Comparison of ENCODE assay signal across 8 mouse cellular contexts in the genomic region with DNA sequence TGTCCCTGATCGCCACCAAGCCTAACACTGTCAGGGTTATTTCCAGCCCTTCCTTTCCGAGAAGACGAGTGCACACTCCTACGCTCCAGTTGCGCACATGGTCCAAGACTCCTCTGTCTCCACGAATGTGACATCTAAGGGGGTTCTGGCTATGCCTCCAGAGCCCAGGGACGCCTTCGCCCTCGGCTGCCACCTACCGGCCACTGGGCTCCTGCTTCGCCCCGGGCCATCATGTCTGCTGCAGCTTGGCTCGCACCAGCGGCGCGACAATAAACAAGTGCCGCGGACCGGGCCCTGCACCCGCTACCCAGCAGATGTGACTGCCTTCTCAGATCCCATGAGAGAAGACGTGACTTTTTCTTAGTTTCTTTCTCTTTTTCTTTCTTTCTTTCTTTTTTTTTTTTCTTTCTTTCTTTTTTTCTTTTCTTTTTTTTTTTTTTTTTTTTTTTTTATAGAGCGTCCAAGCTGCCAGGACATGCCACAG. TPM values are rescaled to one million over a fixed set of nuclear protein-coding genes. Genes with fewer than 3 reads are reported as not detected.
A peak's percentile ranks its signal among the peaks of the same experiment; 100 is the strongest.
DNase-seq lines count a peak whose midpoint lies in the region; ATAC-seq and TF ChIP-seq lines count a peak whose summit lies in the region.

A gene (plus strand): TSS at position 434 of the 484 bp plus-strand sequence.

- peak; percentile 66 for ATAC-seq in hindbrain, embryonic 14.5 days (ENCODE audit: low FRiP score)
- ATAC-seq in lung, embryonic 15.5 days (ENCODE audit: borderline replicate concordance, extremely low read depth, low FRiP score, low TSS enrichment) = peak; percentile 77

- peaks cover 7% of the 10 kb centered on the region; the same call in 1 of the 2 replicates for H3K36me3 ChIP-seq in hindbrain, embryonic 14.5 days (replicated peaks; ENCODE audit: control insufficient read depth, insufficient read depth)
- H3K36me3 ChIP-seq in lung, embryonic 15.5 days = no peaks in the 10 kb centered on the region

- peak; percentile 64 for TF ChIP-seq POLR2A in cortical plate, adult 2 months (IDR thresholded peaks at IDR 0.05; ENCODE audit: extremely low read depth, insufficient read depth, low read length)

- H3K4me3 ChIP-seq in cortical plate, adult 2 months (ENCODE audit: insufficient read depth, low read length) = peak within 1 kb of the TSS; percentile 96
- peak within 1 kb of the TSS; percentile 80 for H3K4me3 ChIP-seq in gastrocnemius, adult 2 months
- H3K4me3 ChIP-seq in hindbrain, embryonic 14.5 days (replicated peaks; ENCODE audit: low read length) = peak within 1 kb of the TSS; percentile 95
- H3K4me3 ChIP-seq in lung, embryonic 15.5 days = peak within 1 kb of the TSS; percentile 55

- under 1% methylated on average over 22 of the region's 22 CpGs for WGBS in hindbrain, embryonic 14.5 days
- under 1% methylated on average over 22 of the region's 22 CpGs for WGBS in lung, embryonic 15.5 days

- H3K9ac ChIP-seq in hindbrain, embryonic 14.5 days = peak within 1 kb of the TSS; percentile 99
- peak within 1 kb of the TSS; percentile 31; the same call in 1 of the 2 replicates for H3K9ac ChIP-seq in lung, embryonic 15.5 days

- H3K4me2 ChIP-seq in hindbrain, embryonic 14.5 days (replicated peaks) = peak within 1 kb of the TSS; percentile 63
- peak within 1 kb of the TSS; percentile 99 for H3K4me2 ChIP-seq in lung, embryonic 15.5 days

- H3K4me1 ChIP-seq in cortical plate, adult 2 months (ENCODE audit: control insufficient read depth, insufficient read depth, low read length) = no peaks in the 10 kb centered on the region
- peaks cover 8% of the 10 kb centered on the region; the same call in 1 of the 2 replicates for H3K4me1 ChIP-seq in hindbrain, embryonic 14.5 days (replicated peaks; ENCODE audit: control insufficient read depth, insufficient read depth, low read length)
- peaks cover 27% of the 10 kb centered on the region; the same call in 1 of the 2 replicates for H3K4me1 ChIP-seq in lung, embryonic 15.5 days

- H3K9me3 ChIP-seq in hindbrain, embryonic 14.5 days (ENCODE audit: control insufficient read depth, low read length) = no peaks in the 10 kb centered on the region
- no peaks in the 10 kb centered on the region for H3K9me3 ChIP-seq in lung, embryonic 15.5 days

- H3K27ac ChIP-seq in cortical plate, adult 2 months (ENCODE audit: insufficient read depth, low read length) = peak within 1 kb of the TSS; percentile 97
- H3K27ac ChIP-seq in gastrocnemius, adult 2 months = no peak within 1 kb of the TSS
- H3K27ac ChIP-seq in hindbrain, embryonic 14.5 days = peak within 1 kb of the TSS; percentile 98
- no peak within 1 kb of the TSS for H3K27ac ChIP-seq in lung, embryonic 15.5 days

- peak; percentile 67 for TF ChIP-seq CTCF in cortical plate, adult 2 months (IDR thresholded peaks at IDR 0.05; ENCODE audit: extremely low read depth, insufficient read depth, low read length)
- TF ChIP-seq CTCF in gastrocnemius, adult 2 months (IDR thresholded peaks at IDR 0.05) = peak; percentile 89

- intact Hi-C loops in gastrocnemius, adult 2 months (cut with DNase I) = no loop called here

- H3K27me3 ChIP-seq in hindbrain, embryonic 14.5 days (ENCODE audit: control insufficient read depth, insufficient read depth, low read length) = no peaks in the 10 kb centered on the region
- H3K27me3 ChIP-seq in lung, embryonic 15.5 days = peaks cover 56% of the 10 kb centered on the region

- peak; percentile 92 for DNase-seq in adrenal gland, postnatal 10 days
- DNase-seq in gastrocnemius, adult 2 months = peak; percentile 86
- DNase-seq in hindbrain, embryonic 14.5 days (ENCODE audit: low spot score) = peak; percentile 93
- peak; percentile 92 to 94 for DNase-seq in layer of hippocampus, postnatal 14 days (ENCODE audit: low spot score in 2 of 2)
- DNase-seq in ovary, postnatal 36 days (ENCODE audit: low spot score) = peak; percentile 83
- DNase-seq in urinary bladder, postnatal 36 days (ENCODE audit: low spot score in 2 of 2) = peak; percentile 58 to 71

RNA-seq across cellular contexts. Expression of the gene that starts here (rescaled TPM):
- total RNA-seq in adrenal gland, postnatal 10 days (2021) = under 1 TPM; 0.45 to 0.58 TPM
- 29.7 and 31.7 TPM in 2 replicates for polyA plus RNA-seq in cortical plate, adult 2 months (2012; rRNA removed)
- under 1 TPM in 1 of 2 experiments, not detected in 1; 0.06 TPM for total RNA-seq in gastrocnemius, adult 2 months (2021)
- polyA plus RNA-seq in hindbrain, embryonic 14.5 days (2014; fragmentation: Nextera tagmentation; extraction: Ambion mirVana) = 32.5 and 41.0 TPM in 2 replicates
- 10 to 100 TPM; 87.5 to 88.5 TPM for total RNA-seq in layer of hippocampus, postnatal 14 days (2021)
- 0.53 and 0.65 TPM in 2 replicates for polyA plus RNA-seq in lung, embryonic 15.5 days (2015; fragmentation: Nextera tagmentation; extraction: Ambion mirVana)

Comparison
In these comparisons a context has a peak if more than half of its experiments do, and no peak if none do; other contexts are left out.
1. RNA of the gene that starts here (total RNA-seq): 87.5 to 88.5 TPM in layer of hippocampus, postnatal 14 days; 0.45 to 0.58 TPM in adrenal gland, postnatal 10 days and 0.06 TPM in gastrocnemius, adult 2 months; every median in the first group is over 10 times any median in the second.
2. RNA of the gene that starts here (polyA plus RNA-seq): 32.5 to 41.0 TPM in hindbrain, embryonic 14.5 days and 29.7 to 31.7 TPM in cortical plate, adult 2 months; 0.53 to 0.65 TPM in lung, embryonic 15.5 days; every median in the first group is over 10 times any median in the second.
3. Peak in DNase-seq in adrenal gland, postnatal 10 days; RNA of the gene not detected or under 1 TPM.
4. Peak in DNase-seq and H3K4me3 ChIP-seq in gastrocnemius, adult 2 months; RNA of the gene not detected or under 1 TPM.
5. Peak in ATAC-seq, H3K4me3 ChIP-seq, H3K9ac ChIP-seq and H3K4me2 ChIP-seq in lung, embryonic 15.5 days; RNA of the gene not detected or under 1 TPM.
6. H3K27ac ChIP-seq: peak in cortical plate, adult 2 months (single experiment) and hindbrain, embryonic 14.5 days (single experiment); none in gastrocnemius, adult 2 months (single experiment) and lung, embryonic 15.5 days (single experiment).
7. Peak in every context shown above with its lines, with median percentiles within 50 percentile points of each other: DNase-seq and H3K4me3 ChIP-seq.